Mouse (Mus musculus): ENCODE measurements around the gene Tspan11. TPM values are rescaled to one million over a fixed set of nuclear protein-coding genes. Genes with fewer than 3 reads are reported as not detected.

The Tspan11 gene
- polyA plus RNA-seq, 1 experiment from 2014 or later: 9.6 TPM

GRCm38 (mm10) chr6:127872581-127872980, 14.8 kb upstream of the Tspan11 start:
- Histone ChIP-seq H3K4me2 (ENCODE audit: low read length) (no peak overlapping the region), H3K27ac (ENCODE audit: low read length) (no peak overlapping the region), H3K9ac (replicated peaks; ENCODE audit: low read depth, low read length) (no peak overlapping the region), H3K27me3 (replicated peaks; ENCODE audit: control insufficient read depth, insufficient read depth, low read length) (no peaks in the 10 kb centered on the region), H3K36me3 (ENCODE audit: control insufficient read depth, insufficient read depth) (no peaks in the 10 kb centered on the region), H3K4me1 (replicated peaks; ENCODE audit: control insufficient read depth, insufficient read depth, low read length) (no peaks in the 10 kb centered on the region), H3K9me3 (ENCODE audit: control insufficient read depth, low read length) (no peaks in the 10 kb centered on the region), H3K4me3 (replicated peaks; ENCODE audit: low read length) (no peak overlapping the region)
- WGBS: 78% methylated on average over 8 of the region's 8 CpGs
- no peak for ATAC-seq

- H3K9ac ChIP-seq (replicated peaks; ENCODE audit: low read depth, low read length): no peak overlapping the region
- whole genome bisulfite sequencing: 86% methylated on average over 11 of the region's 11 CpGs
Measured at GRCm38 (mm10) chr6:127875883-127876282, 11.5 kb upstream of the Tspan11 start.

GRCm38 (mm10) chr6:127876436-127876835, 11.0 kb upstream of the Tspan11 start:
- no peak overlapping the region for H3K27ac ChIP-seq (ENCODE audit: low read length)
- WGBS: 84% methylated on average over 9 of the region's 9 CpGs
- no peak overlapping the region for H3K4me2 ChIP-seq (ENCODE audit: low read length)
- H3K4me1 ChIP-seq (replicated peaks; ENCODE audit: control insufficient read depth, insufficient read depth, low read length): no peaks in the 10 kb centered on the region
- H3K9ac ChIP-seq (replicated peaks; ENCODE audit: low read depth, low read length): no peak overlapping the region
- no peak for ATAC-seq
- H3K4me3 ChIP-seq (replicated peaks; ENCODE audit: low read length): no peak overlapping the region
- no peaks in the 10 kb centered on the region for H3K27me3 ChIP-seq (replicated peaks; ENCODE audit: control insufficient read depth, insufficient read depth, low read length)
- H3K36me3 ChIP-seq (ENCODE audit: control insufficient read depth, insufficient read depth): no peaks in the 10 kb centered on the region
- 0 out of 2 replicates have a peak, but pooled peaks cover 4% of the 10 kb centered on the region for H3K9me3 ChIP-seq (ENCODE audit: control insufficient read depth, low read length)

More at GRCm38 (mm10) chr6:127875883-127876282, 11.5 kb upstream of the Tspan11 start:
- Histone ChIP-seq H3K4me2 (ENCODE audit: low read length) (no peak overlapping the region), H3K27me3 (replicated peaks; ENCODE audit: control insufficient read depth, insufficient read depth, low read length) (no peaks in the 10 kb centered on the region), H3K27ac (ENCODE audit: low read length) (no peak overlapping the region), H3K4me1 (replicated peaks; ENCODE audit: control insufficient read depth, insufficient read depth, low read length) (no peaks in the 10 kb centered on the region), H3K36me3 (ENCODE audit: control insufficient read depth, insufficient read depth) (no peaks in the 10 kb centered on the region), H3K9me3 (ENCODE audit: control insufficient read depth, low read length) (0 out of 2 replicates have a peak, but pooled peaks cover 4% of the 10 kb centered on the region), H3K4me3 (replicated peaks; ENCODE audit: low read length) (no peak overlapping the region)
- ATAC-seq: no peak

- no peaks in the 10 kb centered on the region for H3K27me3 ChIP-seq (replicated peaks; ENCODE audit: control insufficient read depth, insufficient read depth, low read length)
- H3K4me1 ChIP-seq (replicated peaks; ENCODE audit: control insufficient read depth, insufficient read depth, low read length): no peaks in the 10 kb centered on the region
- ATAC-seq: no peak; the same call in 1 of the 2 replicates
- WGBS: 76% methylated on average over 12 of the region's 12 CpGs
- no peak overlapping the region for H3K4me2 ChIP-seq (ENCODE audit: low read length)
- H3K27ac ChIP-seq (ENCODE audit: low read length): no peak overlapping the region
- H3K36me3 ChIP-seq (ENCODE audit: control insufficient read depth, insufficient read depth): no peaks in the 10 kb centered on the region
- no peak overlapping the region for H3K9ac ChIP-seq (replicated peaks; ENCODE audit: low read depth, low read length)
- H3K4me3 ChIP-seq (replicated peaks; ENCODE audit: low read length): no peak overlapping the region
- 0 out of 2 replicates have a peak, but pooled peaks cover 4% of the 10 kb centered on the region for H3K9me3 ChIP-seq (ENCODE audit: control insufficient read depth, low read length)
Measured at GRCm38 (mm10) chr6:127877026-127877425, 10.4 kb upstream of the Tspan11 start.

GRCm38 (mm10) chr6:127879472-127879871, 7.9 kb upstream of the Tspan11 start:
- no peak overlapping the region for H3K4me3 ChIP-seq (replicated peaks; ENCODE audit: low read length)
- H3K36me3 ChIP-seq (ENCODE audit: control insufficient read depth, insufficient read depth): no peaks in the 10 kb centered on the region
- WGBS: 91% methylated on average over 6 of the region's 6 CpGs
- H3K9ac ChIP-seq (replicated peaks; ENCODE audit: low read depth, low read length): no peak overlapping the region
- H3K9me3 ChIP-seq (ENCODE audit: control insufficient read depth, low read length): 0 out of 2 replicates have a peak, but pooled peaks cover 4% of the 10 kb centered on the region
- H3K4me1 ChIP-seq (replicated peaks; ENCODE audit: control insufficient read depth, insufficient read depth, low read length): no peaks in the 10 kb centered on the region
- no peaks in the 10 kb centered on the region for H3K27me3 ChIP-seq (replicated peaks; ENCODE audit: control insufficient read depth, insufficient read depth, low read length)
- no peak for ATAC-seq
- H3K27ac ChIP-seq (ENCODE audit: low read length): no peak overlapping the region
- H3K4me2 ChIP-seq (ENCODE audit: low read length): no peak overlapping the region

- Histone ChIP-seq H3K4me1 (replicated peaks; ENCODE audit: control insufficient read depth, insufficient read depth, low read length) (peaks cover 27% of the 10 kb centered on the region), H3K9me3 (ENCODE audit: control insufficient read depth, low read length) (no peaks in the 10 kb centered on the region), H3K27me3 (replicated peaks; ENCODE audit: control insufficient read depth, insufficient read depth, low read length) (no peaks in the 10 kb centered on the region), H3K9ac (replicated peaks; ENCODE audit: low read depth, low read length) (peak overlapping the region; percentile 86), H3K27ac (ENCODE audit: low read length) (peak overlapping the region; percentile 89), H3K4me3 (replicated peaks; ENCODE audit: low read length) (peak overlapping the region; percentile 65), H3K36me3 (ENCODE audit: control insufficient read depth, insufficient read depth) (no peaks in the 10 kb centered on the region), H3K4me2 (ENCODE audit: low read length) (peak overlapping the region; percentile 86)
- 9% methylated on average over 7 of the region's 7 CpGs for WGBS
- 0 out of 2 replicates have a peak, but pooled peaks have one; percentile 11 for ATAC-seq
Measured at GRCm38 (mm10) chr6:127886916-127887315, 473 bp upstream of the Tspan11 start.

GRCm38 (mm10) chr6:127888581-127888980, 1.2 kb downstream of the Tspan11 start:
- peak overlapping the region; percentile 89 for H3K27ac ChIP-seq (ENCODE audit: low read length)
- no peaks in the 10 kb centered on the region for H3K36me3 ChIP-seq (ENCODE audit: control insufficient read depth, insufficient read depth)
- ATAC-seq: no peak; the same call in 1 of the 2 replicates
- peak overlapping the region; percentile 65 for H3K4me3 ChIP-seq (replicated peaks; ENCODE audit: low read length)
- peaks cover 27% of the 10 kb centered on the region for H3K4me1 ChIP-seq (replicated peaks; ENCODE audit: control insufficient read depth, insufficient read depth, low read length)
- 54% methylated on average over 3 of the region's 3 CpGs for WGBS
- no peaks in the 10 kb centered on the region for H3K27me3 ChIP-seq (replicated peaks; ENCODE audit: control insufficient read depth, insufficient read depth, low read length)
- no peaks in the 10 kb centered on the region for H3K9me3 ChIP-seq (ENCODE audit: control insufficient read depth, low read length)
- H3K4me2 ChIP-seq (ENCODE audit: low read length): peak overlapping the region; percentile 86
- H3K9ac ChIP-seq (replicated peaks; ENCODE audit: low read depth, low read length): no peak overlapping the region

- peaks cover 7% of the 10 kb centered on the region for H3K4me1 ChIP-seq (replicated peaks; ENCODE audit: control insufficient read depth, insufficient read depth, low read length)
- 43% methylated on average over 6 of the region's 6 CpGs for WGBS
- no peak for ATAC-seq
Measured at GRCm38 (mm10) chr6:127893611-127894010, 6.2 kb downstream of the Tspan11 start.

GRCm38 (mm10) chr6:127894999-127895398, 7.6 kb downstream of the Tspan11 start:
- Histone ChIP-seq H3K4me1 (replicated peaks; ENCODE audit: control insufficient read depth, insufficient read depth, low read length) (no peaks in the 10 kb centered on the region), H3K27me3 (replicated peaks; ENCODE audit: control insufficient read depth, insufficient read depth, low read length) (no peaks in the 10 kb centered on the region), H3K27ac (ENCODE audit: low read length) (no peak overlapping the region), H3K9ac (replicated peaks; ENCODE audit: low read depth, low read length) (no peak overlapping the region), H3K4me3 (replicated peaks; ENCODE audit: low read length) (no peak overlapping the region), H3K36me3 (ENCODE audit: control insufficient read depth, insufficient read depth) (no peaks in the 10 kb centered on the region), H3K9me3 (ENCODE audit: control insufficient read depth, low read length) (no peaks in the 10 kb centered on the region; the same call in 1 of the 2 replicates), H3K4me2 (ENCODE audit: low read length) (no peak overlapping the region)
- ATAC-seq: no peak
- WGBS: 40% methylated on average over 6 of the region's 6 CpGs

More at GRCm38 (mm10) chr6:127893611-127894010, 6.2 kb downstream of the Tspan11 start:
- no peaks in the 10 kb centered on the region; the same call in 1 of the 2 replicates for H3K9me3 ChIP-seq (ENCODE audit: control insufficient read depth, low read length)
- H3K4me3 ChIP-seq (replicated peaks; ENCODE audit: low read length): no peak overlapping the region
- no peak overlapping the region for H3K9ac ChIP-seq (replicated peaks; ENCODE audit: low read depth, low read length)
- no peak overlapping the region for H3K4me2 ChIP-seq (ENCODE audit: low read length)
- no peaks in the 10 kb centered on the region for H3K36me3 ChIP-seq (ENCODE audit: control insufficient read depth, insufficient read depth)
- no peaks in the 10 kb centered on the region for H3K27me3 ChIP-seq (replicated peaks; ENCODE audit: control insufficient read depth, insufficient read depth, low read length)
- no peak overlapping the region for H3K27ac ChIP-seq (ENCODE audit: low read length)

- Histone ChIP-seq H3K9me3 (ENCODE audit: control insufficient read depth, low read length) (no peaks in the 10 kb centered on the region; the same call in 1 of the 2 replicates), H3K4me1 (replicated peaks; ENCODE audit: control insufficient read depth, insufficient read depth, low read length) (no peaks in the 10 kb centered on the region), H3K9ac (replicated peaks; ENCODE audit: low read depth, low read length) (no peak overlapping the region), H3K4me3 (replicated peaks; ENCODE audit: low read length) (no peak overlapping the region), H3K36me3 (ENCODE audit: control insufficient read depth, insufficient read depth) (no peaks in the 10 kb centered on the region), H3K4me2 (ENCODE audit: low read length) (no peak overlapping the region), H3K27ac (ENCODE audit: low read length) (no peak overlapping the region), H3K27me3 (replicated peaks; ENCODE audit: control insufficient read depth, insufficient read depth, low read length) (no peaks in the 10 kb centered on the region)
- WGBS: 94% methylated on average over 3 of the region's 3 CpGs
- ATAC-seq: no peak
Measured at GRCm38 (mm10) chr6:127896425-127896824, 9.0 kb downstream of the Tspan11 start.

Measured in forebrain, embryonic 16.5 days (tissue).